Mouse (Mus musculus): Measurements from ENCODE around the gene Grxcr1. TPM values are rescaled to one million over a fixed set of nuclear protein-coding genes. Genes with fewer than 3 reads are reported as not detected.

Grxcr1 gene
- total and polyA plus RNA-seq, 2 experiments from 2014 or later, result not detected

- Histone ChIP-seq H3K36me3 (replicated peaks; ENCODE audit: control insufficient read depth, insufficient read depth, low read length) (no peaks in the 10 kb centered on the region), H3K4me3 (ENCODE audit: low read depth, low read length) (no peak overlapping the region), H3K4me1 (ENCODE audit: control insufficient read depth, insufficient read depth) (no peaks in the 10 kb centered on the region), H3K27ac (ENCODE audit: low read depth) (no peak overlapping the region), H3K9me3 (replicated peaks; ENCODE audit: control insufficient read depth, low read length) (no peaks in the 10 kb centered on the region), H3K27me3 (ENCODE audit: control insufficient read depth, insufficient read depth, low read length) (no peaks in the 10 kb centered on the region), H3K4me2 (ENCODE audit: low read depth, low read length) (no peak overlapping the region), H3K9ac (replicated peaks; ENCODE audit: low read depth, low read length) (no peak overlapping the region)
- TF ChIP-seq CTCF (IDR thresholded peaks at IDR 0.05; ENCODE audit: low read depth), result no peak
- TF ChIP-seq EP300 (IDR thresholded peaks at IDR 0.05; ENCODE audit: low read depth), result no peak
- ATAC-seq (ENCODE audit: insufficient read depth, low read depth), result no peak
- 58% methylated on average over 4 of the region's 4 CpGs for WGBS
- no peak for DNase-seq (ENCODE audit: low spot score)
Measured at GRCm38 (mm10) chr5:68150347-68151043, 118.9 kb downstream of the Grxcr1 start.

- 36% methylated on average over 2 of the region's 2 CpGs for WGBS
- TF ChIP-seq EP300 (IDR thresholded peaks at IDR 0.05; ENCODE audit: low read depth) (no peak), CTCF (IDR thresholded peaks at IDR 0.05; ENCODE audit: low read depth) (no peak)
Measured at GRCm38 (mm10) chr5:68162503-68162902, 130.9 kb downstream of the Grxcr1 start.

GRCm38 (mm10) chr5:68165954-68166353, 134.3 kb downstream of the Grxcr1 start:
- DNase-seq (ENCODE audit: low spot score), result no peak
- WGBS, result 70% methylated on average over 7 of the region's 7 CpGs
- Histone ChIP-seq H3K9ac (replicated peaks; ENCODE audit: low read depth, low read length) (no peak overlapping the region), H3K36me3 (replicated peaks; ENCODE audit: control insufficient read depth, insufficient read depth, low read length) (no peaks in the 10 kb centered on the region), H3K27me3 (ENCODE audit: control insufficient read depth, insufficient read depth, low read length) (no peaks in the 10 kb centered on the region), H3K4me3 (ENCODE audit: low read depth, low read length) (no peak overlapping the region), H3K4me1 (ENCODE audit: control insufficient read depth, insufficient read depth) (no peaks in the 10 kb centered on the region), H3K27ac (ENCODE audit: low read depth) (no peak overlapping the region), H3K9me3 (replicated peaks; ENCODE audit: control insufficient read depth, low read length) (no peaks in the 10 kb centered on the region), H3K4me2 (ENCODE audit: low read depth, low read length) (no peak overlapping the region)
- no peak for ATAC-seq (ENCODE audit: insufficient read depth, low read depth)
- no peak for TF ChIP-seq CTCF (IDR thresholded peaks at IDR 0.05; ENCODE audit: low read depth)
- no peak for TF ChIP-seq EP300 (IDR thresholded peaks at IDR 0.05; ENCODE audit: low read depth)

More at GRCm38 (mm10) chr5:68162503-68162902, 130.9 kb downstream of the Grxcr1 start:
- Histone ChIP-seq H3K9ac (replicated peaks; ENCODE audit: low read depth, low read length) (no peak overlapping the region), H3K4me3 (ENCODE audit: low read depth, low read length) (no peak overlapping the region), H3K4me1 (ENCODE audit: control insufficient read depth, insufficient read depth) (no peaks in the 10 kb centered on the region), H3K27ac (ENCODE audit: low read depth) (no peak overlapping the region), H3K27me3 (ENCODE audit: control insufficient read depth, insufficient read depth, low read length) (no peaks in the 10 kb centered on the region), H3K36me3 (replicated peaks; ENCODE audit: control insufficient read depth, insufficient read depth, low read length) (no peaks in the 10 kb centered on the region), H3K4me2 (ENCODE audit: low read depth, low read length) (no peak overlapping the region), H3K9me3 (replicated peaks; ENCODE audit: control insufficient read depth, low read length) (no peaks in the 10 kb centered on the region)
- ATAC-seq (ENCODE audit: insufficient read depth, low read depth) (no peak), DNase-seq (ENCODE audit: low spot score) (no peak)

Other genes starting within 250 kb of the Grxcr1 start
- gene Atp8a1, start 184.4 kb upstream of the Grxcr1 start, total RNA-seq (2014; rRNA removed; ENCODE audit: low replicate concordance), result 17.0 and 34.2 TPM in 2 replicates
- gene Atp8a1, start 184.4 kb upstream of the Grxcr1 start, polyA plus RNA-seq (2015; fragmentation: Nextera tagmentation; extraction: Ambion mirVana), result 5.8 and 7.5 TPM in 2 replicates
- not detected in 2 replicates for gene Gm5108, start 90.2 kb upstream of the Grxcr1 start, total RNA-seq (2014; rRNA removed; ENCODE audit: low replicate concordance)
- gene Gm5108, start 90.2 kb upstream of the Grxcr1 start, polyA plus RNA-seq (2015; fragmentation: Nextera tagmentation; extraction: Ambion mirVana), result not detected in 2 replicates
- gene Gm21905, start 85.4 kb upstream of the Grxcr1 start, total RNA-seq (2014; rRNA removed; ENCODE audit: low replicate concordance), result not detected in 2 replicates
- not detected in 2 replicates for gene Gm21905, start 85.4 kb upstream of the Grxcr1 start, polyA plus RNA-seq (2015; fragmentation: Nextera tagmentation; extraction: Ambion mirVana)